Mouse (Mus musculus) midbrain, embryonic 14.5 days (tissue): ENCODE data around the gene 4930402H24Rik. TPM values are rescaled to one million over a fixed set of nuclear protein-coding genes. Genes with fewer than 3 reads are reported as not detected.
A peak's percentile ranks its signal among the peaks of the same experiment; 100 is the strongest.

ENCODE experiments used
- ATAC-seq: fragments of 200-750 bp; cut with Nextera tagmentation; 2 replicates; pipeline ENCODE4 v1.8.0; 2017; ENCODE audit warnings: moderate number of reproducible peaks, moderate library complexity; ENCODE audit not compliant: low FRiP score, low TSS enrichment
- DNase-seq: peaks from one replicate; pipeline ENCODE4 v3.0.0-alpha.2; 2015
- H3K27ac ChIP-seq: fragments of 300-500 bp; sonication (generic); replicated peaks from 2 replicates; pipeline ENCODE4 v1.5.1; 2014; ENCODE audit warnings: mild to moderate bottlenecking, low read depth, low read length, moderate library complexity
- H3K27me3 ChIP-seq: fragments of 300-500 bp; sonication (generic); 2 replicates; pipeline ENCODE4 v1.6.1; 2014; ENCODE audit warnings: low read length, control low read depth, mixed read lengths; ENCODE audit not compliant: control insufficient read depth, insufficient read depth
- H3K36me3 ChIP-seq: fragments of 300-500 bp; sonication (generic); 2 replicates; pipeline ENCODE4 v1.6.1; 2014; ENCODE audit warnings: low read length, control low read depth; ENCODE audit not compliant: control insufficient read depth, insufficient read depth
- H3K4me1 ChIP-seq: fragments of 300-500 bp; sonication (generic); 2 replicates; pipeline ENCODE4 v1.6.1; 2014; ENCODE audit warnings: mild to moderate bottlenecking, antibody characterized with exemption, low read length, control low read depth; ENCODE audit not compliant: control insufficient read depth, insufficient read depth
- H3K4me2 ChIP-seq: fragments of 300-500 bp; sonication (generic); 2 replicates; pipeline ENCODE4 v1.6.1; 2014; ENCODE audit warnings: mild to moderate bottlenecking, low read length, moderate library complexity
- H3K4me3 ChIP-seq: fragments of 300-500 bp; sonication (generic); replicated peaks from 2 replicates; pipeline ENCODE4 v1.5.1; 2014; ENCODE audit warnings: low read depth, low read length
- H3K9ac ChIP-seq: fragments of 300-500 bp; sonication (generic); replicated peaks from 2 replicates; pipeline ENCODE4 v1.6.1; 2014; ENCODE audit warnings: mild to moderate bottlenecking, low read length, moderate library complexity
- H3K9me3 ChIP-seq: fragments of 300-500 bp; sonication (generic); 2 replicates; pipeline ENCODE4 v1.6.1; 2016; ENCODE audit warnings: low read length, control low read depth, mixed read lengths; ENCODE audit not compliant: control insufficient read depth
- WGBS: fragments of 180-500 bp; shearing (Covaris S2); extraction: QIAGEN DNeasy Blood & Tissue Kit; methylation state at CpG from one replicate; pipeline ENCODE4 v1.1.7; 2014; 5-methylcytosine and 5-hydroxymethylcytosine counted together
- polyA plus RNA-seq: library from polyadenylated mRNA; unstranded; fragments of >200 nt; fragmentation: Nextera tagmentation; extraction: Ambion mirVana; gene quantifications from 2 replicates; pipeline ENCODE4 v1.2.1, GENCODE M21; 2014

The 4930402H24Rik gene
- polyA plus RNA-seq, 1 experiment from 2014 or later = 107 TPM

GRCm38 (mm10) chr2:130696700-130697152, 209.5 kb downstream of the 4930402H24Rik start:
- Histone ChIP-seq H3K36me3 (no peaks in the 10 kb centered on the region), H3K27ac (no peak overlapping the region), H3K4me1 (0 out of 2 replicates have a peak, but pooled peaks cover 8% of the 10 kb centered on the region), H3K27me3 (peaks cover 30% of the 10 kb centered on the region), H3K9ac (peak overlapping the region; percentile 36; the same call in 1 of the 2 replicates), H3K4me3 (peak overlapping the region; percentile 40), H3K4me2 (peak overlapping the region; percentile 94), H3K9me3 (no peaks in the 10 kb centered on the region)
- no peak for DNase-seq
- 1% methylated on average over 31 of the region's 31 CpGs for WGBS
- peak; percentile 8; the same call in 1 of the 2 replicates for ATAC-seq

GRCm38 (mm10) chr2:130693563-130693962, 212.6 kb downstream of the 4930402H24Rik start:
- Histone ChIP-seq H3K4me3 (no peak overlapping the region), H3K9ac (no peak overlapping the region), H3K4me1 (0 out of 2 replicates have a peak, but pooled peaks cover 8% of the 10 kb centered on the region), H3K36me3 (no peaks in the 10 kb centered on the region), H3K9me3 (no peaks in the 10 kb centered on the region), H3K27me3 (peaks cover 23% of the 10 kb centered on the region), H3K4me2 (no peak overlapping the region), H3K27ac (no peak overlapping the region)
- 36% methylated on average over 3 of the region's 3 CpGs for WGBS
- ATAC-seq (no peak), DNase-seq (no peak)

GRCm38 (mm10) chr2:130689011-130689410, 217.2 kb downstream of the 4930402H24Rik start:
- Histone ChIP-seq H3K9me3 (no peaks in the 10 kb centered on the region), H3K4me3 (no peak overlapping the region), H3K27me3 (no peaks in the 10 kb centered on the region), H3K36me3 (peaks cover 12% of the 10 kb centered on the region), H3K9ac (no peak overlapping the region), H3K4me2 (no peak overlapping the region), H3K4me1 (no peaks in the 10 kb centered on the region), H3K27ac (no peak overlapping the region)
- no peak for DNase-seq
- WGBS = 85% methylated on average over 2 of the region's 2 CpGs
- no peak for ATAC-seq

GRCm38 (mm10) chr2:130685426-130685825, 220.8 kb downstream of the 4930402H24Rik start:
- Histone ChIP-seq H3K9ac (no peak overlapping the region), H3K9me3 (no peaks in the 10 kb centered on the region), H3K27me3 (no peaks in the 10 kb centered on the region), H3K36me3 (peaks cover 46% of the 10 kb centered on the region), H3K4me1 (no peaks in the 10 kb centered on the region), H3K4me3 (no peak overlapping the region), H3K4me2 (no peak overlapping the region), H3K27ac (no peak overlapping the region)
- ATAC-seq = no peak
- DNase-seq = no peak
- WGBS = 91% methylated on average over 9 of the region's 9 CpGs

- no peak overlapping the region for H3K27ac ChIP-seq
- 81% methylated on average over 3 of the region's 3 CpGs for WGBS
- DNase-seq (no peak), ATAC-seq (no peak)
- H3K4me3 ChIP-seq = no peak overlapping the region
- H3K9me3 ChIP-seq = no peaks in the 10 kb centered on the region
- no peaks in the 10 kb centered on the region for H3K4me1 ChIP-seq
- peaks cover 85% of the 10 kb centered on the region for H3K36me3 ChIP-seq
- no peak overlapping the region for H3K4me2 ChIP-seq
- H3K27me3 ChIP-seq = no peaks in the 10 kb centered on the region
- H3K9ac ChIP-seq = no peak overlapping the region
These were observed 224.7 kb downstream of the 4930402H24Rik start for GRCm38 (mm10) chr2:130681531-130681930.

- Histone ChIP-seq H3K4me2 (no peak overlapping the region), H3K36me3 (peaks cover 98% of the 10 kb centered on the region)
- no peak for ATAC-seq
These were observed 226.3 kb downstream of the 4930402H24Rik start for GRCm38 (mm10) chr2:130679899-130680298.

GRCm38 (mm10) chr2:130679154-130679553, 227.1 kb downstream of the 4930402H24Rik start:
- WGBS = 95% methylated on average over 12 of the region's 12 CpGs

More at GRCm38 (mm10) chr2:130679899-130680298, 226.3 kb downstream of the 4930402H24Rik start:
- no peaks in the 10 kb centered on the region for H3K4me1 ChIP-seq
- no peak overlapping the region for H3K27ac ChIP-seq
- no peaks in the 10 kb centered on the region for H3K27me3 ChIP-seq
- 91% methylated on average over 6 of the region's 6 CpGs for WGBS
- DNase-seq = no peak
- H3K9me3 ChIP-seq = no peaks in the 10 kb centered on the region
- no peak overlapping the region for H3K4me3 ChIP-seq
- no peak overlapping the region for H3K9ac ChIP-seq

GRCm38 (mm10) chr2:130677211-130677610, 229.0 kb downstream of the 4930402H24Rik start:
- peaks cover 98% of the 10 kb centered on the region for H3K36me3 ChIP-seq
- no peak for ATAC-seq
- no peak overlapping the region for H3K9ac ChIP-seq
- no peak overlapping the region for H3K27ac ChIP-seq
- no peak overlapping the region for H3K4me2 ChIP-seq
- H3K4me1 ChIP-seq = no peaks in the 10 kb centered on the region
- no peaks in the 10 kb centered on the region for H3K27me3 ChIP-seq
- no peaks in the 10 kb centered on the region for H3K9me3 ChIP-seq
- WGBS = 93% methylated on average over 10 of the region's 10 CpGs
- no peak for DNase-seq
- no peak overlapping the region for H3K4me3 ChIP-seq

More at GRCm38 (mm10) chr2:130679154-130679553, 227.1 kb downstream of the 4930402H24Rik start:
- Histone ChIP-seq H3K4me3 (no peak overlapping the region), H3K4me2 (no peak overlapping the region), H3K9ac (no peak overlapping the region), H3K36me3 (peaks cover 98% of the 10 kb centered on the region), H3K27ac (no peak overlapping the region), H3K27me3 (no peaks in the 10 kb centered on the region), H3K9me3 (no peaks in the 10 kb centered on the region), H3K4me1 (no peaks in the 10 kb centered on the region)
- DNase-seq (no peak), ATAC-seq (no peak)

GRCm38 (mm10) chr2:130667559-130667958, 238.6 kb downstream of the 4930402H24Rik start, which contains the start of gene Itpa:
Gene Itpa (plus strand): TSS chr2:130667610.
- peak; percentile 72 for ATAC-seq
- Histone ChIP-seq H3K36me3 (peaks cover 13% of the 10 kb centered on the region), H3K4me3 (peak within 1 kb of the TSS; percentile 66), H3K9ac (peak within 1 kb of the TSS; percentile 68), H3K4me2 (peak within 1 kb of the TSS; percentile 88), H3K4me1 (peaks cover 23% of the 10 kb centered on the region), H3K9me3 (no peaks in the 10 kb centered on the region), H3K27ac (peak within 1 kb of the TSS; percentile 90), H3K27me3 (no peaks in the 10 kb centered on the region)
- DNase-seq = peak; percentile 96
- WGBS = 1% methylated on average over 31 of the region's 31 CpGs
